Mouse (Mus musculus) frontal cortex, adult (tissue): ENCODE data around the gene Arv1.

Experiments used
- ATAC-seq: cut with Nextera tagmentation; 2 replicates; pipeline ENCODE4 v1.9.2; 2017; ENCODE audit warnings: mild to moderate bottlenecking, moderate library complexity, mixed read lengths; ENCODE audit not compliant: low TSS enrichment

The Arv1 gene

DNA sequence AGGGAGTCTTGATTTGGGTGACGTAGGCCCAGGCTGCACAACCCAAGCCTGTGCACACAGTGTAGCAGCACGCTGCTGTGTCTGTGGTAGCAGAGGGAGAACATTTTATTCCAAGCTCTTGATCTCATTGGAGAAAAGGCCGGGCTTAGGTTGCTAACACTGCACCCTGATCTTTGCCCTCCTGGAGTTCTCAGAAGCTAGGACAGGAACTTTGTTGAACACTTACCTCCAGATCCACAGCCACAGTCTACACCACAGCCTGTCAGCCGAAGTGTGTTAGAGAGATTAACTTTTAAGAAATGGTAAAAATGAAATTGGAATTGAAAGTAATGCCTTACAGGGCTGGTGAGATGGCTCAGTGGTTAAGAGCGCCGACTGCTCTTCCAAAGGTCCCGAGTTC lies 2.4 kb downstream of the Arv1 start:
- no peak for ATAC-seq

DNA sequence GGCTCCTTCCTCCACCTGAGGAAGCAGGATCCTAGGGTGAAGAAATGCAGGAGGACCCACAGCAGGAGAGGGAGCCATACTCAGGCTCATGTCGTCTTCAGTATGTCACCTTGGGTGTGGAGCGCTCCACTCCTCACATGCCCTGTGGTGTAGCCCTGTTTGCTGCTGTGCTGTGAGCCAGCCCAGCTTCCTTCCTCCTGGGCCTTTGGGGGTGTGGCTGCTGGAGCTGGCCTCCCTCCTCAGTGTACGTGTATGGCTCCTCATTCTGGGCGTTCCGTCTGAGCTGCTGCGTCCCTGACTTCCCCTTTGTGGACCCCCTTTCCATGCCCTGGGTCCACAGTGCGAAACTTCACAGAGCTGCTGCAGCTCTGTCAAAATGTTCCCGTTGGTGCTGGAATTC lies 10.9 kb downstream of the Arv1 start:
- no peak for ATAC-seq

DNA sequence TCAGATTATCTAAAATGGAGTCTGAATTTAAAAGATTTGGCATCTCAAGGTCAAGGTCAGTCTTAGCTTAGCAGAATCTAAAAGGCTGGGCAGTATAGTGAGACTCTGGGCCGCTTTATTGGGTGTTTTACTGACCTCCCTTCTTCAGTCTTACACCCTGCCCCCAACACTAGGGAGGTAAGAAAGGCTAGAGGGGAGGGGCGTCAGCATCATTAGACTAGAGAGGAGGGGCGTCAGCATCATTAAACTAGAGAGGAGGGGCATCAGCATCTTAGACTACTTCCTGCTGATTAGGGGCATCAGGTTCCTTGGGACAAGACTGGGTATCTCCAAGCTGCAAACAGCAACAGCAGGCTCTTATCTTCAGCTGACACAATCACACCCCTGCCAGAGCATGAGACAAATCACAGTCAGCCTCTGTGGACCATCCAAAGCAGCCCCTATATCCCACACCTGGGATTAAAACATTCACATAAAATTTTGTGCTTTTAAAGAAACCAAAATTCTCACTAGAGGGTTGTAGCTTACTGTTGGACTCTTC lies 13.5 kb downstream of the Arv1 start:
- ATAC-seq: no peak

DNA sequence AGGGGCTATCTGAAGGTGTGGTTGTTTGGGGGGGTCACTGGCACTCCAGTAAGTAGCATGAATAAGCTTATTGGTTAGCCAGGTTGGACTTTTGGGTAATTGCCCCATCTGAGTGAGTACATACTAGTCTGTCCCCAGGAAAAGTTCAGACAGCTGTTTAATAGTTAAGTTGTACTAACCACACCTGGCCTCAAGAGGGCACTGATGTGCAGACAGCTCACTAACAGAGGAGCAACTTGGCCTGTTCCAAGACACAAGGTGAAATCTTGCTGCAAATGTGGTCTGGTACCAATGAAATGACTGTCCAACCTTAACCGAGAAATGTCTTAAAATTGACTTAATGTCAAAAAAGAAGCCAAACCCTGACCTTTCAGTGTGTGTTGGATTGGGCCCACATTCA lies 17.3 kb downstream of the Arv1 start:
- ATAC-seq: no peak

DNA sequence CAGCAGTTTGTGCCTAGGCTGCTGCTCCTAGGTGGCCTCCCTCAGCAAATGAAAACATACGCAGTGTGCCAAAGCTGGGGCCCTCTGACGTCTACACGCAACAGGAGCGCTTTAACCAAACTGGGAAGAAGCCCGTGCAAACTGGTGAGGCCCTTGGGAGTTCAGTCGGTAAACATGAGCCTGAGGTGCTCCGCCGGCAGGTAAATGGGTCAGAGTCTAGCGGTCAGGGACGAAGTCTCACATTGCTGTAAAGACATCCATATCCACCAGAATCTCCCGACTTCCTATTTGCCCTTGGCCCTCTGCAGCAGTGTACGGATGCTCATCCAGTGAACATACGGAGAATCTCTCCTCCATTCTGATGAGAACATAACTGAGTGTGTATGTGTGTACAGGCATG lies 24.7 kb downstream of the Arv1 start:
- no peak for ATAC-seq

DNA sequence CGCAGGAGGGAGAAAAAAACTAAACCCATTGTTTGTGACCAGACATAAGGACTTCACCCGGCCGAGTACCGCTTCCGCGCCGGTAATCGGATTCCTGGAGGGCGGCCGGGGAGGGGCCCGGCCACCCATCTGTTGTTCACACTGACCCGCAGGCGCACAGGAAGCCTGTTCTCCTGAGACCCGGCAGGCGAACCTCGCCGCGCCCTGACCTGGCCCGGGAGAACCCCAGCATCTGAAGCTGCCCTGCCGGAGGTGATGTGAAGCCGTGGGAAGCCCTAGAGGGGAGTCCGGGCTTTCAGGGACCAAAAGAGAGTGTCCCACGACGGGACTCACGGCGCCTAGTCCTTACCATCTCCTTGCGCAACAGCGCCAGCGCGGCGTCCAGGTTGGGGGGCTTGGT lies 29.3 kb downstream of the Arv1 start:
- ATAC-seq: no peak

DNA sequence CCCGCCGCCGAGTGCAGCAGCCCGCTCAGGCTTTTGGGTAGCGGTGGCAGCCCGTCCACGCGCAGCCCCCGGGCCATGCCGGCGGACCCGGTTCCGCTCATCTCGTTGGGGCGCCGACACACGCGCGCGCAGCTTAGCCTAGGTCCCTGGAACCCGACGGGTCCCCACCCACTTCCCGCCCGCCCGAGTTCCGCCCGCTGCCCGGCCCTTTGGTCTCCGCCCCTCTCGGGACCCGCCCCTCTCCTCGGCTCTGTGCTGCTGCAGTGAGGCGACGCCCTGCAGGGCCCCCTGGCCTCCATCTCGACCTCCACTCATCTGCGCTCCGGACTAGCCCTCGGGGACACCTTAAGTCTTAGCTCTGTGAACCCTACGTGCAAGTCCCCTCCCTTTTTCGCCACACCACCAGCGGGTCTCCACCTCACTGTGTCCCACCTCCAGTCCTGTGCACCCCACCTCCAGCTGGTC lies 29.8 kb downstream of the Arv1 start, which contains the start of gene Fam89a:
Fam89a (minus strand) TSS at position 124 of the 465 bp plus-strand sequence.
- ATAC-seq: no peak

DNA sequence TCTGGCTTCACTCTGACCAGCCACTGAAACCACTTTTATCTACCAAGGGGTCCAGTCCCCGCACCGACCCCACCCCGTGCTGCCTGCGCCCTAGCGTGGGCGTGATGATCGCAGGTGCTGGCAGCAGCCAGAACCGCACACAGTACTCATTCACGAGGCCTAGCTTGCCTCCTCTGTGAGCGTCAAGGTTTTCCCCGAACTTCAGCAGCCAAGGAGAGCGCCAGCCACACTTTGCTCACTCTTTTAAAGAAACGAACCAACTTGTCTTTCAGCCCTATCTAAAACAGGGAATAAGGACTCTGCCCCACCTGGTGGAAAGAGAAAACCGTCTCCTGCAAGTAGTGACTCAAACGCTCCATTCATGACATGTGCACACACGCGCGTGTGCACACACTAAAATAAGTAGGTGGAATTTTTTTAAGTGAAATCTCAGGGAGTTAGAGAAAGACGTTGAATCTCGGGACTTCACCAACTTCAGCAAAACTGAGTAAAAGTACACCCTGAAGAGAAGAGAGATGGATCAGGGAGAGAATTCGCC lies 30.5 kb downstream of the Arv1 start:
- no peak for ATAC-seq

DNA sequence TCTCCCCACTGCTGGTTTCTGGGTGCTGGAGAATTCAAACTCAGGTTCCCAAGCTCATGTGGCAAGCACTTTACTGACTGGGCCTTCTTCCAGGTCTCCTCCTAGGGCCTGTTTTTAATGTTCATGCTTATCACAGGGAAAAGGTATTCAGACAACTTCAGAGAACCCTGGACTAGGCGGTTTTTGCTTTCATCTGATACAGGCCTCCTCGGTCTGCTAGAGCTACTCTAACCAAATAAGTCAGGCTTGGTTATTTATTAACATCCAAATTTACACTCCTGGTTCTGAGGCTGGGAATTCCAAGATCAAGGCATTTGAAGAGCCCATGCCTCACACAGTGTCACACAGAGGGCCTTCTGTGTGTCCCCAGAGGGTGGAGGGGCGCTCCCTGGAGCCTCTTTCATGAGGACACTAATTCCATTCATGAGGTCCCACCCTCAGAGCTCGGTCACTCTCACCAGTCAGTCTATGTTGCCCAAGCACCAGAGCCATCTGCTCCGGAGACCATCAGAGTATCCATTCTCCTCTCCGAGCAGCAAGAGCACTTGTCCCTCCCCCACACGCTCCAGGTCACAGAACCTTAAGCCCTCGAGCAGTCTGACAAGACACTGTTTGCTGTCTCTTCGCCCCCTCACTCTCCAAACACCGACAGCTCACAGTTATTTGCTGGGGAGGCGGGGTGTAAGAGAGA lies 32.3 kb downstream of the Arv1 start:
- ATAC-seq: peak; percentile 27; the same call in 1 of the 2 replicates

DNA sequence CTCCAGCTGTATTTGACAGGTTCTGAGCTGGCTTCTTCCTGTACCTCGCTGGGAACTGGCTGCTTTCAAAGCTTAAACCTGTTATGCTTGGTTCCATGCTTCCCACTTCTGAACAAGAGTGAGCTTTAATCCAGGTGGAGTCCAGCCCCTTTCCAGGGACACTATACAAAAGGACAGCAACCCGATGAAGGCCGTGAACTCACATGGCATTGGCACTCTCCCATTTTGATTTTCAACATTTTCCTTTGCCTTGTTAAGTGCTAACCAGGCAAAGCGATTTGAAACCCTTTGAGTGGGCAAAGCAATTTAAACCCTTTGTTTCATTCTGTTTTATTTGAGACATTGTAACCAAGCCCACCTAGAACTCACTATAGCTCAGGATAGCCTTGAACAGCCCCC lies 32.9 kb downstream of the Arv1 start:
- ATAC-seq: no peak

DNA sequence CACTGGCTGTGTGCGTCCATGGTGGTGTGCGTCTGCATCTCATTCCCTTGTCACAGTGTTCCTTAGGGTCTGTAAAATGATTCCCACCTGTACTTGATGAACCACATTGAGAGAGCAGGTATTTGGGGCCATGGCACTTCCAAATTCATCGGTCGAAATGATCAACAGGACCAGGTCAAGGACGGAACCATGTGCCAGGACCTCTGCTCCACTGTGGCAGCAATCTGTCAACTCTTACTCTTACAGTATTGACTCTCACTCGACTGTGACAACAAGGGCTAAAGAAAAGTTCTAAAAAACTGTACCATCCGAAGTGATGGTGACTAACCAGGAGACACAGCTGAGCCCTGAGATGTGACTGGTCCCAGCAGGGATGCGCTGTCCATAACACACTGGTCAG lies 33.5 kb downstream of the Arv1 start:
- ATAC-seq: no peak

DNA sequence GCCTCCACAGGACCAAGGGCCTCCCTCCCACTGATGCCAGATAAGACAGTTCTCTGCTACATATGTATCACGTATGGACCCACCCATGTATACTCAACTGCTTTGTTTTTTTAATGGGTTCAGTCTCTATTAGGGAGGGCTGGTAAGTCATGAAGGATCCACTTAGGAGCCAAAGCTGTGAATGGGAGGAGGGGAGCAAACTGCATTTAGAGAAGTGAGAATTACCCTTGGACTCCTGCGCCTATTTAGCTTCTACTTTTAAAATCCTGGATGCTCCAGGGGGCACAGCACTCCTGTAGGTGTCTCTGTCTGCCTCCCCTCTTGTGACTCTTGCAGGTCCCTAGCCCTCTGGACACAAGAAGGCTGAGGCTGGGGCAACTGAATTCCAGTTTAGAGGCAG lies 34.2 kb downstream of the Arv1 start:
- no peak for ATAC-seq

DNA sequence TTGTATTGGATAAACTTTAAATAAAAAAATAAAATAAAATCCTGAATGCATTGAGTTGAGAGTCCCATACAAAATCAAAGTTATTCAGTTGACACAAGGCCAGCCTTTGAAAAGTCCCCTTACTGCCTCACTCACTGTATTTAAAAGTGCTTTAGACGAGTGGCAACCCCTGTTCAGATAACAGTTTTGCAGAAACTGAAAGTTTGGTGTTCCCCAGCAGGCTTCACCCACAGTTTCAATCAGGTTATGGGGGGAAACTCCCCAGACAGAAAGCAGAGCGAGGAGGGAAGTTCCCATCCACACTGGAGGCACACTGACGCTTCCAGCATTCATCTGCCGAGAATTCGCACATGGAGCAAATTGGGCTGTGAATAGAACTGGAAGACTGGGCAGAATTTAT lies 34.7 kb downstream of the Arv1 start:
- no peak for ATAC-seq

DNA sequence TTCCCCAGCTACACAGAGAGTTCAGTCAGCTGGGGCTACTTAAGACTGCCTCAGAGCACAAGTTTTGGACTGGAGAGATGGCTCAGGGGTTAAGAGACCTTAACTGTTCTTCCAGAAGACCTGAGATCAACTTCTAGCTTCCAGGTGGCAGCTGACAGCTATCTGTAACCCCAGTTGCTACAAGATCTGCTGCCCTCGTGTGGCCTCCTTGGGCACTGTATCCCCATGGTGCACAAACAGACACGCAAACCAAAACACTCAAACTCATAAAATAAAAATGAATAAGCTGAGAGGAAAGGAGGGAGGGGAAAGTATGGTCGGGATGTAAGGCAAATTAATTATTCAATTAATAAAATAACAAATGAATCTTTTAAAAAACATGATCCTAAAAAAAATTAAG lies 36.6 kb downstream of the Arv1 start:
- no peak for ATAC-seq

DNA sequence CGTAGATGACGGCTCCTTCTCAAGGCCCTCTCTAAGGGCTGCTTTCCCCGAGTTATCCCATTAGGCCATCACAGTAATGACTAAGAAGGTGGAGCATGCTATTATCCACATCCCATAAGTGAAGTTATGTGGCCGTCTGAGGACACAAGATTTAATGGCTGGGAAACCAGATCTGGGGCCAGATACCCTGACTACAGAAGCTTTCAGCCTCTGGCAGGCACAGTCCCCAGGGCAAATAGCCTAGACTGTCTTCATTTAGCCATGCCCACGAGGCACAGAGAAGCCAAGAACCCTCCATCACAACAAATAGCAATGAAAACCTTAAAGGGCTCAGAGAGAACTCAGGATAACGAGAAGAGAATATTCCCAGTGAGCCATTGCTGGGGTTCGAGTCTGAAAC lies 41.1 kb downstream of the Arv1 start:
- ATAC-seq: no peak

DNA sequence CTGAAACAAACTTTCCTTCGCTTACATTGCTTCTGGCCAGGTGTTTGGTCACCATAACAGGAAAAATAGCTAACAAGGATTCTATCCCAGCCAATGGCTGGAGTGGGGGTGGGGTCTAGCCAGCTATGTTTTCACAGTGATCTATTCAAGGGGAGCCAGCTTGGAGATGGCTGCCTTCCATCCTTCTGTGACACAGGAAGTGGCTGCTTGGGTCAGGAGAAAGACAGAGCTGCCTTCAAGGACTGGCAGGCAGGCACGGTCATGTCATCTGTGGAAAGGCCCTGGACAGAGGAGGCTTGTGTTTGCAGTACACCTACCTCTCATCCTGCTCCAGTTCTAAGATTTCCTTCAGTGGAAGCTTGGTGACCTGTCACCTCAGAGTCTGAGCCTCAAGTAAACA lies 50.5 kb downstream of the Arv1 start:
- no peak for ATAC-seq

DNA sequence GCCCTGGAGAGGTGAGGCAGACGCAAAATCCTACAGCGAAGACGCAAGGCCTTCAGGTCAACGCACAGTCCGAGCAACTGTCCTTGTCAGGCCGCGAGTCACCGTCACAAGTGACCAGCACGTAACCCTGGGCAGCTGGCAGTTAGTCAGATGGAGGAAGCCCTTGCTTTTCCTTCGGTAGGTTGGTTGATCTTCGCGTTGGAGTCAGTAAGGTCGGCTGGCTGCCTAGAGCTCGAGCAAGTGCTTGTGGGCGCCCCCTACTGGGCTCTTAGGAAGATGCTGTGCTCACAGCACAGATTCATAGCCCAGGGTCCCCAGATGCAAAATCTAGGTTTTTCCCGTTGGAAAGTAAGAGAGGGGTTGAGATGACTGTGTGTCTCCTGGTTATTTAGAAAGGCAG lies 53.8 kb downstream of the Arv1 start:
- peak; percentile 83 for ATAC-seq

DNA sequence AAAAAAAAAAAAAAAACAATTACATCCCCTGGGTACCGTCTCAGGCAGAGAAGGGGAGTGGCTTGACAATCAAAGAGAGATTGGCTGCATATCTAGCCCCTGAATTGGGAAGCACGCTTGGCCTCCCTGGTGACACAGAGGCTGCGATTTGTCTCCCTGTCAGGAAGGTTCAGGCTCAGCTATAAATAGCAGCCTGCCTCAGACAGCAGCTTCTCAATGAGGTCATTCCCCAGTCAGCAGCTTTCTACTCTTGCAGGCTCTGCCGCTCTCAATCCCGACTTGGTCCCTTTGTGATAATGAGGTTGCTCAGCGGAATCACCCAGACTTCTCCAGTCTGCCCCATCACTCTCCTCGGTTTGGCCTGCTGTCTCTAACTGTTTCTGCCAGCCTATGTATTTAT lies 58.3 kb downstream of the Arv1 start:
- peak; percentile 63; the same call in 1 of the 2 replicates for ATAC-seq

DNA sequence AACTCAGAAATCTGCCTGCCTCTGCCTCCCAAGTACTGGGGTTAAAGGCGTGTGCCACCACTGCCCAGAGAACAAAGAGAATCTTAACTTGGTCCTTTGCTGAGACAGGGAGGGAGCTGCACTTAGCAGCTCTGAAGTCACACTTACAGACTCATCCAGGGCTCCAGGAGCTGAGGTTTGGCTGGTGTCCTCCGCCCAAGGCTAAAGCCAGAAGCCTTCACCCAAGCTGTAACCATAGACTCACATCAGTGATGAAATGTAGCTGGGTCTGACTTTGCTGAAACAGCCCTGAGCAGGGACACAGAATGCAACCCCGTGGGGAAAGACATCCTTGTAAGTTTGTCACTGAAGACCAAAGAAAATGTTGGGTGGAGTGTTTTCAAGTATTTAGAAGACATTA lies 60.5 kb downstream of the Arv1 start:
- no peak for ATAC-seq

DNA sequence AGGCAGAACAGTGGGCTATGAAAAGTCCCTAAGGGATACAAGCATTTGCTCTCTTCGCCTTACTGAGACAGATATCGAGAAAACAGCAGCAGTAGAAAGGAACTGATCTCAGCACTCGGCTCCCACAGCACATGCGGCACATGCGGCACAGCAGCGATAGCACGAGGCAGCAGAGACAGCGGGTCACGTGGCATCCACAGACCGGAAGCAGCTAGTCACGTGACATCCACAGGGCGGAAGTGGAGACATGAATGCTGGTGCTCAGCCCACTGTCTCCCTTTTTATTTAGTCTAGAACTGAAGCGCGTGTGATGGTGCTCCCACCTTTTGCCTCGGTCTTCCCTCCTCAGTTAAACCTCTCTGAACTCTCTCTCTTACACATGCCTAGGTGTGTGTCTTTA lies 61.3 kb downstream of the Arv1 start:
- no peak for ATAC-seq
